Mouse (Mus musculus) CD8-positive naive resting alpha-beta T cell, adult 2 months (primary cell): ENCODE data around the gene Cd44.

Experiments used
- DNase-seq, 2 experiments: peaks; one replicate each; pipeline ENCODE4 v3.0.0; 2022; ENCODE audit warnings: low read depth in 2 of 2, low spot score in 2 of 2

Gene Cd44

DNA sequence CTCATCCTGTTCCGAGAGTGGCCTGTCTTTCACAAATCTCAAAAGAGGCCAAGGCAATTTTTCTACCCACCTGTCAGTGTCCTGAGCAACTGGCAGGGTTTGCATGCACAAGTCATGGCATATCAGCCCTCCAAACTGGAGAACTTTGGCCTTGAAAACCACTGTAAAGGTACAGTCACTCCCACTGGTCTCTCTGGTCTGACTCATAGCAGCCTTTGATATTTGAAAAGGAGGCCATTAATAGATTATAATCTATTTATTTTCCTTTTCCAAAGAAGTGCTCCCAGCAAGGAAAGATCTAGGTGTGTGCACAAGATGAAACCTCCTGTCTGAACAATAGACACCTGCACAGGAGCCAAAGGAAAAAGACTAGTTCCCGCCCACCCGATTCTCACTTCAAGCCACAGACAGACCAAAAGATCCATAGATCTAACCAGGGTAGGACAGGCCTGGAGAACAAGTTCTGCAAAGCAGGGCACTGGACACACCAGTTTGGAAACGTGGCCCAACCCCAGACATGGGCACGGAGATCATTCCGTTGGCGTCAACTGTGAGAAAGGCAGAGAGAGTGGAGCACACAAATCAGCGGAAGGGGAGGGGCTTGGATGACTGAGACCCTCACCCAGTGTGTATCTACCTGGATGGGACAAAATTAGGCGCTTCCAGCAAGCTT is 75.4 kb downstream of the Cd44 start:
- DNase-seq = no peak

DNA sequence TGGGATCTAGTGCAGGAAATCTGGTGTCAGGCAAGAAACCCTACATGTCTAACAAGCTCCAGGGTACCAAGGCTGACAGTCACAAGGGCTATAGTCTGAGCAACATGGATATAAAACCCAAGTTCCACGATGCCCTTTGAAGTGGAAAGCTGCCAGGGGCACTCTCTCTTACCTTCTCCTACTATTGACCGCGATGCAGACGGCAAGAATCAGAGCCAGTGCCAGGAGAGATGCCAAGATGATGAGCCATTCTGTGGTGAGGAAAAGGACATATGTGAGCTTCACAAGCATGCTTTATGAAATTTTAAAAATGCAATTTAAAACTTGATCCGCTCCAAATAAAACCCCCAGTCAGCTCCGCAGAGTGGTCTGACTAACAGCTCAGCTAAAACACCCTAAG is 79.4 kb downstream of the Cd44 start:
- no peak for DNase-seq

DNA sequence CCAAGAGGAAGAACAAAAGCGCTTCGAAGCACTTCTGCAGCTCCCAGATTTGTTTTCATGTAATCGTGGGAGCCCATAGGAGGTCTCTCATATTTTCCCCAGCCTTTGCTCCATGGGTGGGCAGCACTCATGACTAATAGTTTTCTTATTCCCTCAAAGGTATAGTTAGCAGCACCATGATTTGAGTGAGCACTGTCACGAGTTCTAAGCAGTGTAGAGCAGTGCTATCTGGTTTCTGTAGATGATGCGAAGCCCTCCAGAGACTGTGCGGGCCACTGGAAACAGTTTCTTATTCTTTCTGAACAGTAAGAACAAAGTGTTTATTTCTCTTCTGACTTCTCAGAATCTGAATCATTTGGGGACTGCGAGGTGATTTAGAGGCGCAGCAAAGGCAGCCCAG is 80.7 kb downstream of the Cd44 start:
- DNase-seq = no peak

- no peak for DNase-seq
These were observed 81.2 kb downstream of the Cd44 start for GRCm38 (mm10) chr2:102820225-102820711.

DNA sequence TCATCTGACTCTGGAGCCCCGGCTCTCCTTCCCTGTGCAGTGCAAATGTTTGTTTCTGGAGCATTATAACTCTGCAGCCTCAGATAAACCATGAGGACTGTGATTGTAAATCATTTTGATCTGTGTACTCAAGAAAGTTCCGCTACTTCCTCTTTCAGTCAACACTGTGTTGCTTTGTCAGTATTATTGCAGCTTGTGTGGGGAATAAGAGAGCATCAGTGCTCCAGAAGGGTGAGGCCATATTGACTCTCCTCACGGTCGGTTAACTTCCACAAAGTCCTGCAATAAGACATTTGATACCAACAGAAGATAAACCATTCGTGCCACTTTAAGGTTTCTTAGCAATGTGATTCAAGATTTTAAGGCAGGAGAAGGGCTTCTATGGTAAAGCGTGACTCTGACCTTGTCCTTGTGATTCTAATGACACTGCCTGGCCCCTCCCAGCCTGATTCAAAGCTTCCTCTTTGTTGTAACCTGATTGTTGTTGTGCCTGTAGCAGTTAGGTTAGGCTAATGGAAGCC is 86.1 kb downstream of the Cd44 start:
- no peak for DNase-seq

GRCm38 (mm10) chr2:102812756-102813155 is 88.7 kb downstream of the Cd44 start:
- no peak for DNase-seq

GRCm38 (mm10) chr2:102809436-102809835 is 92.0 kb downstream of the Cd44 start:
- DNase-seq = no peak

GRCm38 (mm10) chr2:102807633-102808032 is 93.8 kb downstream of the Cd44 start:
- DNase-seq = no peak

- no peak for DNase-seq
These were observed 95.5 kb downstream of the Cd44 start for GRCm38 (mm10) chr2:102805761-102806496.

DNA sequence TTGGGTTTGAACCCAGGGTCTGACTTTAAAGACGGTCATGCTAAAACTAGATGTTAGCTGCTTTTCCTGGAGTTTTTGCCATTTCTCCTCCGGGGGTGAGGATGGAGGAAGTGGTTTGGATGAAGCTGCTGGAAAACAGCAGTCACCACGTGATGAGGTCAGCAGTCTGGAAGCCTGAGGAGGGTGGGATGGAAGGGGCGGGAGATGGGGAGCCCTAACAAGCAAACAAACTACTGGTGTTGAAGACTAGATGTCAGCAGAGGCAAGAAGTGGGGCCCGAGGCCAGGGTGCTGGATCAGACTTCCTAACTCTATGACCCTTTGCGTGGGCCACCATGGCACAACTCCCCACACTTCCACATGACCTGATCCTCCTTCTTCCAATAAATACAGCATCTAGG is 96.2 kb downstream of the Cd44 start:
- DNase-seq = no peak

DNA sequence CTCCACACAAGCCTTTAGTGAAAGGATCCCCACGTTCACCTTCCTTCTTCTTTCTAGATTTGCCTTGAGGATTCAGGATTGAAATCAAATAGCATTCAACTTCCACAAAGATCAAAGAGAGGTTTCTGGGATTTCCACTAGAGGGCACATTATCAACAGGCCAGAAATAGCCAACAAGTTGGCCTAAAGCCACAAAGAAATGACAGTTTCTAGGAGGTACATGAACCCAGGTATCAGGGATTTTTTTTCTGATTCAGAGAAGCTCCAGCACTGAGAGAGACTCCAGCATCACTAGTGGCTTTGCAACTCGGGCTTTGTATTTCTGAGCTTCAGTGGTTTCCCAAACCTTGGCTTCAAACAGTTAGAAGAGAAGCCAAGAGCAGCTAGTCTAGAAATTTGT is 97.4 kb downstream of the Cd44 start:
- no peak for DNase-seq

- DNase-seq = no peak
These were observed 99.6 kb downstream of the Cd44 start for GRCm38 (mm10) chr2:102801899-102802298.

DNA sequence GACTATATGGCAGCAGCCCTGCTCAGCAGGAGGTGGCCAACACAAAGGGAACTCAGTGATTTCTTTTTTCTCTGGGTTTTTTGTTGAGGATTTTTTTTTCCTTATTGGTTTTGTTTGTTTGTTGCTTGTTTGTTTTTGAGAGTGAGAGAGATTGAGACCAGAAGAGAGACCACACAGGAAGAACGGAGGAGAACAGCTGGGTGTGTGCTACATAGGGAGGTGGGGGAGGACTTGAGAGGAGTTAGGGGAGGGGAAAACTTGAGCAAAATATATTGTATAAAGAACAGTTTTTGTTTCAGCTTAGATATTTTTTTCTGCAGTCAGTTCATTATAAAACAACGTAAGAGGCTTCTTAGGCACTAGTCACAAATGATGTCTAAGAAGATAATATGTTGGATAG is 103.3 kb downstream of the Cd44 start:
- DNase-seq = no peak

DNA sequence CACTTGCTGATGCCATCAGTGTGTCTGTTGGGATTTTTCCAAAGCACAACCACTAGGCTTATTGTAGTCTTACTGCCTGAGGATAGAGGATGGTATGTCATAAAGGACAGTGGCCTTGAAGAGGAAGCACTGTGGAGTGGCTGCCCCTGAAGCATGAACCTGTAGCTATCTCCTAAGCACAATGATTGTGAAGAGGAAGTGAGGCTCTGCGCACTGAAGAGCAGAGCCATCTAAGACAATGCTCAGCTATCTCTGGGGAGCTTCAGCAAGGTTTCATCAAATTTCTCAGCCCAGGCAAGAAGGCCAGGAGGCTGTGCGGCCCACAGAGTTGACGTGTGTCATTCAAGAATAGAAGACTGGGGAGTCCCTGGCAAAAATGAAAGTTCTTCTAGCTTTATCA is 106.4 kb downstream of the Cd44 start:
- DNase-seq = no peak

- no peak for DNase-seq
These were observed 108.7 kb downstream of the Cd44 start for GRCm38 (mm10) chr2:102792804-102793203.

GRCm38 (mm10) chr2:102791641-102792040 is 109.8 kb downstream of the Cd44 start:
- DNase-seq = no peak

- DNase-seq = no peak
These were observed 115.8 kb downstream of the Cd44 start for GRCm38 (mm10) chr2:102785696-102786095.

- no peak for DNase-seq
These were observed 118.7 kb downstream of the Cd44 start for GRCm38 (mm10) chr2:102782751-102783150.

- DNase-seq = no peak
These were observed 123.3 kb downstream of the Cd44 start for GRCm38 (mm10) chr2:102778208-102778607.

GRCm38 (mm10) chr2:102775561-102775960 is 125.9 kb downstream of the Cd44 start:
- DNase-seq = no peak

GRCm38 (mm10) chr2:102774700-102775099 is 126.8 kb downstream of the Cd44 start:
- no peak for DNase-seq

GRCm38 (mm10) chr2:102772276-102772675 is 129.2 kb downstream of the Cd44 start:
- DNase-seq = no peak
